Mouse (Mus musculus) intestine, embryonic 14.5 days (tissue): Measurements from ENCODE around the gene Nf1. TPM values are rescaled to one million over a fixed set of nuclear protein-coding genes. Genes with fewer than 3 reads are reported as not detected.
A peak's percentile ranks its signal among the peaks of the same experiment; 100 is the strongest.

ENCODE experiments used
- ATAC-seq: fragments of 200-750 bp; cut with Nextera tagmentation; replicated peaks from 2 replicates; pipeline ENCODE4 v1.8.0; 2017; ENCODE audit warnings: low read depth, moderate number of reproducible peaks, moderate TSS enrichment, moderate library complexity; ENCODE audit not compliant: low FRiP score, low TSS enrichment
- DNase-seq: peaks from one replicate; pipeline ENCODE4 v3.0.0-alpha.2; 2018; ENCODE audit warnings: low spot score
- H3K27ac ChIP-seq: fragments of 300-500 bp; sonication (generic); 2 replicates; pipeline ENCODE4 v1.5.1; 2014; ENCODE audit warnings: low read depth, mild to moderate bottlenecking, control low read depth
- H3K27me3 ChIP-seq: fragments of 300-500 bp; sonication (generic); replicated peaks from 2 replicates; pipeline ENCODE4 v1.6.1; 2014; ENCODE audit warnings: low read length, control low read depth; ENCODE audit not compliant: control insufficient read depth, insufficient read depth
- H3K36me3 ChIP-seq: fragments of 300-500 bp; sonication (generic); 2 replicates; pipeline ENCODE4 v1.6.1; 2014; ENCODE audit warnings: low read length, control low read depth; ENCODE audit not compliant: control insufficient read depth, insufficient read depth
- H3K4me1 ChIP-seq: fragments of 300-500 bp; sonication (generic); replicated peaks from 2 replicates; pipeline ENCODE4 v1.6.1; 2014; ENCODE audit warnings: low read length, control low read depth, mixed read lengths; ENCODE audit not compliant: control insufficient read depth, insufficient read depth
- H3K4me2 ChIP-seq: fragments of 300-500 bp; sonication (generic); 2 replicates; pipeline ENCODE4 v1.6.1; 2014; ENCODE audit warnings: low read length
- H3K4me3 ChIP-seq: fragments of 300-500 bp; sonication (generic); 2 replicates; pipeline ENCODE4 v1.5.1; 2014; ENCODE audit warnings: low read depth, low read length, control low read depth, mixed read lengths
- H3K9ac ChIP-seq: fragments of 300-500 bp; sonication (generic); 2 replicates; pipeline ENCODE4 v1.6.1; 2014; ENCODE audit warnings: mild to moderate bottlenecking, low read length
- H3K9me3 ChIP-seq: fragments of 300-500 bp; sonication (generic); 2 replicates; pipeline ENCODE4 v1.6.1; 2016; ENCODE audit warnings: low read length, control low read depth; ENCODE audit not compliant: control insufficient read depth
- WGBS: fragments of 180-500 bp; shearing (Covaris S2); extraction: QIAGEN DNeasy Blood & Tissue Kit; methylation state at CpG from one replicate; pipeline ENCODE4 v1.1.7; 2014; 5-methylcytosine and 5-hydroxymethylcytosine counted together
- polyA plus RNA-seq: library from polyadenylated mRNA; unstranded; fragments of >200 nt; fragmentation: Nextera tagmentation; extraction: Ambion mirVana; gene quantifications from 2 replicates; pipeline ENCODE4 v1.2.1, GENCODE M21; 2014

Gene Nf1
- polyA plus RNA-seq, 1 experiment from 2014 or later = 10.0 TPM

DNA sequence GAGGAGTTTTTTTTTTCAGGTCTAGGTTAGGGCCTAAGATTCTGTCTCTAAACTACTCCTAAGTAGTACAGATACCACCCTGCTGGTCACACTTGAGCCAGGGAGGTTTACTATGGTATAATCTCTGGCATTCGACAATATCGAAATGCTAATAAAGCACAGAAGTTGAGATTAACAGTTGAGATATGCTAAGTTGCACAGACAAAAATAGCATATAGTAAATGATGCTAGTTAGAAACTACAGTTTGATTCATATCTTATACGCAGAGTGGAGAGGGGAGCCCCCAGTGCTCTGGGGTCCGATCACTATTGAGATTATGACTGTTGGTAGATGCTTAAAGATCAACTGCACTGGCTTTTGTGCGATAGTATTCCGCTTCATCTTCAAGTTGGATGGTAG is 189.7 kb downstream of the Nf1 start:
- DNase-seq (no peak), ATAC-seq (no peak)
- WGBS = 91% methylated on average over 6 of the region's 6 CpGs
- no peaks in the 10 kb centered on the region for H3K9me3 ChIP-seq
- H3K4me1 ChIP-seq = no peaks in the 10 kb centered on the region
- H3K9ac ChIP-seq = no peak overlapping the region
- no peak overlapping the region for H3K4me3 ChIP-seq
- H3K27me3 ChIP-seq = no peaks in the 10 kb centered on the region
- H3K4me2 ChIP-seq = no peak overlapping the region
- H3K36me3 ChIP-seq = peaks cover 21% of the 10 kb centered on the region
- H3K27ac ChIP-seq = no peak overlapping the region

- ATAC-seq = no peak
These were observed 190.2 kb downstream of the Nf1 start for GRCm38 (mm10) chr11:79529736-79530135.

GRCm38 (mm10) chr11:79530333-79530761 is 190.9 kb downstream of the Nf1 start, which contains the start of the genes Evi2 and Evi2a:
TSS of gene Evi2 (minus strand) at chr11:79530589.
TSS of gene Evi2a (minus strand) at chr11:79530609.
- no peaks in the 10 kb centered on the region for H3K9me3 ChIP-seq
- no peak within 1 kb of the TSS for H3K27ac ChIP-seq
- no peaks in the 10 kb centered on the region for H3K4me1 ChIP-seq
- no peak within 1 kb of the TSS for H3K4me2 ChIP-seq
- no peak within 1 kb of the TSS for H3K9ac ChIP-seq
- ATAC-seq = no peak
- H3K36me3 ChIP-seq = peaks cover 14% of the 10 kb centered on the region
- WGBS = 89% methylated on average over 7 of the region's 7 CpGs
- H3K4me3 ChIP-seq = no peak within 1 kb of the TSS
- no peak for DNase-seq
- H3K27me3 ChIP-seq = no peaks in the 10 kb centered on the region

More at GRCm38 (mm10) chr11:79529736-79530135, 190.2 kb downstream of the Nf1 start:
- Histone ChIP-seq H3K4me1 (no peaks in the 10 kb centered on the region), H3K4me2 (no peak overlapping the region), H3K36me3 (peaks cover 16% of the 10 kb centered on the region), H3K27ac (no peak overlapping the region), H3K9me3 (no peaks in the 10 kb centered on the region), H3K4me3 (no peak overlapping the region), H3K9ac (no peak overlapping the region), H3K27me3 (no peaks in the 10 kb centered on the region)
- no peak for DNase-seq
- 87% methylated on average over 2 of the region's 2 CpGs for WGBS

DNA sequence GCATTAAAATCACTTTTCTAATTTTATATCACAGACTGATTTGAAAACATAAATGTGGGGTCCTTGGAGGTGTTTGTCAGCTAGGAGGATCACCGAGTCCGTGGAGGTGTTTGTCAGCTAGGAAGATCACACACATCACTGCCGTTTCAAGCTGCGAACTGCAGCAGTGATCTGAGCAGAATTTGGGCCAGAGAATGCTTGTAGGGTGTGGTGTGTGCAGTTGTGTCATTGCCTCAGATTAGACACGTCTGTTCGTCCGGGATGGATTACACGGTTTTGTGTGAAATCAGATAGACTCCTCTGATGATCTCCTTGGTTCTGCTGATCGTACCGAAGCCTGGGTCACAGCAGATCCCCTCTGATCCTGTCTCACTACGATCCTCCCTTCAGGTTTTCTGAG is 191.3 kb downstream of the Nf1 start:
- Histone ChIP-seq H3K4me2 (no peak overlapping the region), H3K27ac (no peak overlapping the region), H3K27me3 (no peaks in the 10 kb centered on the region), H3K9me3 (no peaks in the 10 kb centered on the region), H3K4me1 (no peaks in the 10 kb centered on the region), H3K36me3 (peaks cover 14% of the 10 kb centered on the region), H3K4me3 (no peak overlapping the region), H3K9ac (no peak overlapping the region)
- 86% methylated on average over 11 of the region's 11 CpGs for WGBS
- DNase-seq = no peak
- no peak for ATAC-seq

DNA sequence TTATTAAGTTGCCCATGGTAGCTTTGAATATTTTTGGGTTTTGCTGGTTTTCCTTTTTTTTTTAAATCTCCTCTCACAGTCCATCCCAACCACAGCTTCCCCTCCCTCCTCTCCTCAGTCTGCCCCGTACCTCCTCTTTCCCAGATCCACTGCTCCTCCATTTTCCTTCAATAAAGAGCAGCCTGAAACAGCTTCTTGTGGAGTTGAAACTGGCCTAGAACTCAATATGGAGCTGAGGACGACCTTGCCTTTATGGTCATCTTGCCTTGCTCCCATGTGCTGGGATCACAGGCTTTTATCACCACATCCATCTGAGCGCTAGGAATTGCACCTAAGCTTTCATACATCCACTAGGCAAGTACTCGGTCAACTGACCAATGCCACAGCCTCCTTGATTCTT is 192.0 kb downstream of the Nf1 start:
- Histone ChIP-seq H3K4me3 (no peak overlapping the region), H3K36me3 (peaks cover 18% of the 10 kb centered on the region), H3K4me1 (no peaks in the 10 kb centered on the region), H3K9ac (no peak overlapping the region), H3K4me2 (no peak overlapping the region), H3K9me3 (no peaks in the 10 kb centered on the region), H3K27ac (no peak overlapping the region), H3K27me3 (no peaks in the 10 kb centered on the region)
- 91% methylated on average over 4 of the region's 4 CpGs for WGBS
- DNase-seq (no peak), ATAC-seq (no peak)

GRCm38 (mm10) chr11:79533311-79533710 is 193.8 kb downstream of the Nf1 start:
- DNase-seq = peak; percentile 23
- Histone ChIP-seq H3K27ac (no peak overlapping the region), H3K4me1 (no peaks in the 10 kb centered on the region), H3K9me3 (no peaks in the 10 kb centered on the region), H3K36me3 (peaks cover 21% of the 10 kb centered on the region), H3K27me3 (no peaks in the 10 kb centered on the region), H3K4me3 (no peak overlapping the region), H3K9ac (no peak overlapping the region), H3K4me2 (no peak overlapping the region)
- ATAC-seq = no peak
- WGBS = 82% methylated on average over 6 of the region's 6 CpGs

DNA sequence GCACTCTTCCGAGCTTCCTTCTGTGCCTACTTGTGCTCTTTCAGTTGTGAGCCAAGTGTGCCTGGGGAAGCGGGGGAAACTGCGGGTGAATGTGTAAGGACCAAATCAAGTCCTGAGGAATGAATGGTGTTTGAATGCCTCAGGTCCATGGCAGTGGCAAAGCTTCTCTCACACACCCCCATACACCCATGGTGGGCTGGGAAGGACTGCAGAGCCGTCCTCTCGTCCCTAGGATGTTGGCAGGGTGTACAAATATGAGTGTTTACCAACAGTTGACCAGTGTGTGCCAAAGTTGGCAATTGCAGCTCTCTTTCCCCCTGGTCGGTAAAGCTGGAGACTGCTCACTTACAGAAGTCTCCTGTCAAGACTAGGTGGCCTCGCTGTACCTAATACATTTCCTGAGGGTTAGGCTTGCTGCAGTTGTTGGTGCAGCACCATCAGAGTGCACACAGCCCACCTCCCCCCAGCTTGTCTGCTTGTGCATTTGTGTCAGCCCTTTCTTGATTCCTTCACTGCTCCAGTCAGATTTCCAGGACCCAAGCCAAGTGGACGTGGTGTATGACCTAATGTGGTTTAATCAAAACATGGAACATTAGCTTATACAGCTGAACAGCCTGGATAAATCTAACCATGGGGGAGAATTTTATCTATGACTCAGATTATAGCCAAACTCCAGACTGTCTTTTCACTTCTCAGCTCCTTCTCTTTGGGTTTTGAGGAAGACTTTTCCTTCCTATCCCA is 194.6 kb downstream of the Nf1 start:
- Histone ChIP-seq H3K4me1 (no peaks in the 10 kb centered on the region), H3K9ac (no peak overlapping the region), H3K27me3 (no peaks in the 10 kb centered on the region), H3K36me3 (peaks cover 21% of the 10 kb centered on the region), H3K9me3 (no peaks in the 10 kb centered on the region), H3K4me3 (no peak overlapping the region), H3K27ac (0 out of 2 replicates have a peak overlapping the region, but pooled peaks have one; percentile 12), H3K4me2 (no peak overlapping the region)
- 78% methylated on average over 8 of the region's 8 CpGs for WGBS
- DNase-seq (no peak), ATAC-seq (no peak)

DNA sequence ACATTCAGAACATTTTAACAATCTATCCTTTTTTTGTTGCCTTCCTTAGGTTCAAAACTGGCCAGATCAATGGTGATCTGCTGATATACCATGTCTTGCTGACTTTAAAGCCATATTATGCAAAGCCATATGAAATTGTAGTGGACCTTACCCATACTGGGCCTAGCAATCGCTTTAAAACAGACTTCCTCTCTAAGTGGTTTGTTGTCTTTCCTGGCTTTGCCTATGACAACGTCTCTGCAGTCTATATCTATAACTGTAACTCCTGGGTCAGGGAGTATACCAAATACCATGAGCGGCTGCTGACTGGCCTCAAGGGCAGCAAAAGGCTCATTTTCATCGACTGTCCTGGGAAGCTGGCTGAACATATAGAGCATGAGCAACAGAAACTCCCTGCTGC is 196.1 kb downstream of the Nf1 start:
- H3K27me3 ChIP-seq = no peaks in the 10 kb centered on the region
- H3K9me3 ChIP-seq = no peaks in the 10 kb centered on the region
- H3K4me1 ChIP-seq = no peaks in the 10 kb centered on the region
- no peak for ATAC-seq
- no peak overlapping the region for H3K27ac ChIP-seq
- H3K9ac ChIP-seq = no peak overlapping the region
- DNase-seq = peak; percentile 15
- no peak overlapping the region for H3K4me3 ChIP-seq
- H3K36me3 ChIP-seq = peaks cover 26% of the 10 kb centered on the region
- H3K4me2 ChIP-seq = no peak overlapping the region
- WGBS = 91% methylated on average over 4 of the region's 4 CpGs

DNA sequence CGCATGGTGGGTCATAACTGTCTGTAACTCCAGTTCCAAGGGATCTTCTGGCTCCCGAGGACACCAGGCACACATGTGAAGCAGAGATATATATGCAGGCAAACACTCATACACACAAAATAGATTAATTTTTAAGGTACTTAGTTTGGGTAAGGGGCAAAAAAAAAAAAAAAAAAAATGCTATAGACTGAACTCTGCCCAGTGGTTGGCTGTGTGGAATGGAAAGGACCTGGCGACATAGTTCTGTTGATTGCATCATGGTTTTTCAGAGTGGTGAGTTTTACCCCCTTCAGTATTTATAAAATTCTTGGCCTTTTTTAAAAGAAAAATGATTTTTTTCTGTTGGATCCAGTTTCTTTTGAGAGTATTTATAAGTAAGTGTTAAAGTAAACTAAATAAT is 196.8 kb downstream of the Nf1 start:
- no peaks in the 10 kb centered on the region for H3K9me3 ChIP-seq
- no peak overlapping the region for H3K9ac ChIP-seq
- no peak overlapping the region for H3K27ac ChIP-seq
- peaks cover 30% of the 10 kb centered on the region for H3K36me3 ChIP-seq
- no peak overlapping the region for H3K4me3 ChIP-seq
- ATAC-seq (no peak), DNase-seq (peak; percentile 23)
- H3K4me2 ChIP-seq = no peak overlapping the region
- WGBS = 89% methylated on average over 3 of the region's 3 CpGs
- no peaks in the 10 kb centered on the region for H3K4me1 ChIP-seq
- H3K27me3 ChIP-seq = no peaks in the 10 kb centered on the region
